Mouse (Mus musculus) megakaryocyte, embryonic 14.5 days (primary cell): ENCODE data around the gene Lrpprc.

Experiments
- FLI1 ChIP-seq: IDR thresholded peaks from 2 replicates; pipeline ENCODE4 v1.6.1; 2012; ENCODE audit warnings: low read length, inconsistent platforms, mixed read lengths
- GATA1 ChIP-seq: IDR thresholded peaks from 3 replicates; pipeline ENCODE4 v1.6.1; 2012; ENCODE audit warnings: mixed read lengths, low read length, inconsistent platforms, borderline replicate concordance

GRCm38 (mm10) chr17:84771882-84772281 is 18.7 kb downstream of the Lrpprc start:
- no peak for TF ChIP-seq FLI1
- no peak for TF ChIP-seq GATA1
